Mouse (Mus musculus): ENCODE results near the gene Zdbf2. TPM values are rescaled to one million over a fixed set of nuclear protein-coding genes. Genes with fewer than 3 reads are reported as not detected.

The Zdbf2 gene
- not detected for total RNA-seq (2023)

GRCm38 (mm10) chr1:63272741-63273338, at the start of gene Zdbf2:
TSS of gene Zdbf2 (plus strand) at chr1:63273265.

Other genes starting within 250 kb of the Zdbf2 start
- 10 to 100 TPM; 53.5 to 55.4 TPM for gene Ino80d, start 158.6 kb upstream of the Zdbf2 start, total RNA-seq (2023)
- gene Eef1b2, start 96.4 kb upstream of the Zdbf2 start, total RNA-seq (2023), result 100 to 1,000 TPM; 677 to 761 TPM
- gene Ndufs1, start 96.4 kb upstream of the Zdbf2 start, total RNA-seq (2023), result 10 to 100 TPM; 51.6 to 58.2 TPM
- gene Gpr1, start 58.7 kb upstream of the Zdbf2 start, total RNA-seq (2023), result not detected
- gene Adam23, start 172.6 kb downstream of the Zdbf2 start, total RNA-seq (2023), result 10 to 100 TPM; 13.6 to 18.7 TPM

Data from monocyte, adult 59 days (primary cell).